Mouse (Mus musculus) left cerebral cortex, adult 9 months (tissue): ENCODE measurements around the gene Gpr84.
A peak's percentile ranks its signal among the peaks of the same experiment; 100 is the strongest.

Source experiments
- DNase-seq, 2 experiments: peaks; one replicate each; pipeline ENCODE4 v3.0.0; 2022; ENCODE audit warnings: low spot score in 2 of 2

Gene Gpr84

DNA sequence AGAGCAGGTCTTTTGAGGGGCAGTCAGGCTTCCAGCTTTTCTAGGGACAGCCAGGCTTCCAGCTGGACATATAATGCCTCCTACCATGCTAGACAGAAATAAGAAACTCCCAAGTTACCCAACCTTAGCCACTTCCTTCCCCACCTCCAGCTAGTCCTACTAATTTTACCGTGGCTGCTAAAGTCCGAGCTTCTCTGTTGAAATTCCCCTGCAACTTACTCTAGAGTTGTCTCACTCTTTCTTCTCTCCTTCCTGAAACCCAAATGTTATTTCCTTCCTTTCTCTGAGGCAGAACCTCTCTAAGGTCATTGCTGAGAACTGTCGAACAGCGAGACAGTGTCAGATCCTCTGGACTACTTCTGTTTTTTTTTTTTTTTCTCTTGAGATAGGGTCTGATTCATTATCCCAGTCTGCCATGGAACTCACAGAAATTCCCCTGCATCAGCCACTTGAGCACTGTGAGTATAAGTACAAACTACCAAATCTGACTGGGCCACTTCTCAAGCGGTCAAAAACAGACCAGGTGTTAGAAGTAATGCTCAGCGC, at the start of gene Gpr84:
TSS of gene Gpr84 (minus strand) at position 248 of the 546 bp plus-strand sequence.
- no peak for DNase-seq

- DNase-seq, result no peak
Observed at GRCm38 (mm10) chr15:103359869-103360602, 49.6 kb upstream of the Gpr84 start.

DNA sequence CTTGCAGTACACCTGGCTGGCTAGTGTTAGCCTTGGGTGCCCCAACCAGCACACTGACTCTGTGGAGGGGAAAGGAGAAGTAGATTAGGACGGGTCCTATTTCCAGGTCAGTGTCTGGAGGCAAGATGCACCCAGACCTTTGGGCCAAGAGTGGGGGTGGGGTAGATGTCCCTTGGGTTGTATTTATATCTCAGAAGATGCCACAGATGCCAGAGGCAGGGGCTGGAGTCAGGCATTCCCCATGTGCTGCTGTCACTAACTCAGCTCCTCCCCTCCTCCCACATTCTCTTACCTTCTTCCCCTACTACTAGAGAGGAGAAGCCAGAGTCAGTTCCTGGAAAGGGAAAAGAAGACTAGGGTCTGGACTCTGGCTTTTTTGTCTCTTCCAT, 48.7 kb upstream of the Gpr84 start:
- DNase-seq, result no peak

DNA sequence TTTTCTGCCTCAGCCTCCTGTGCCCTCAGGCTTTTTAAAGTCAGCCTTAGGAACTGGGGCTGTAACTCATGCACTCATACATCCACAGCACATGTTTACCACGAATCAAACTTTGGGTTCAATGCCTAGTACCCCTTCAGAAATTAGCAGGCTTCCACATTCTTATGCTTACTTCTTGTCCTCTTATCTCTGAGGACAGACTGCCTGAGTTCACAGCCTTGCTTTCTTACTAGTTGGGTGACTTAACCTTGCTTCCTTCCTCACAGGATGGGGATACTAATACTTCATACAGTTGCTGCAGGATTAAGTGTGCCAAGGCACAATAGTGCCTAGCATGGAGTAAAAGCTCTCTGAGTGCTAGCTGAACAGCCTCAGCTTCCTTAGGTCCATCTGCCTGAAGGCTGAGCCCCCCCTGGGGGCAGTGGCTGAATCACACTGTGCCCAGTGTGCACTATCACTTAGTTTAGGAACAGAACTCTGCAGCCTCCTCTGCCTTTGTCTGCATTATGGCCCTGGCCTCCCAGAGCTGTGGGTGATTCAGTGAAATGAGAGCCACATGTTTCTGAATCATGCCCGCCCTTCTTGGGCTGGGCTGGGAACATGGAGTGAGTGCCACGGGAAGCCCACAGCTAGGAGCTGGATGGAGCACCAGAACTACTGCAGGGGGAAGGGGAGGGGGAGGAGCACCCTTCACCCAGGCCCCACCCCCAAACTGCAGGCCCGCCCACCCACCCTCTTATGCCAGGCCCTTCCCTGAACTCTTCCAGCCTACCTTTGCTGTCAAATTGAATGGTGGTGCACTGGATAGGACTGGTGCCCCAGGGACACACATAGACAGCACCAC, 48.1 kb upstream of the Gpr84 start:
- no peak for DNase-seq

- no peak for DNase-seq
Observed at GRCm38 (mm10) chr15:103357817-103358216, 47.4 kb upstream of the Gpr84 start.

DNA sequence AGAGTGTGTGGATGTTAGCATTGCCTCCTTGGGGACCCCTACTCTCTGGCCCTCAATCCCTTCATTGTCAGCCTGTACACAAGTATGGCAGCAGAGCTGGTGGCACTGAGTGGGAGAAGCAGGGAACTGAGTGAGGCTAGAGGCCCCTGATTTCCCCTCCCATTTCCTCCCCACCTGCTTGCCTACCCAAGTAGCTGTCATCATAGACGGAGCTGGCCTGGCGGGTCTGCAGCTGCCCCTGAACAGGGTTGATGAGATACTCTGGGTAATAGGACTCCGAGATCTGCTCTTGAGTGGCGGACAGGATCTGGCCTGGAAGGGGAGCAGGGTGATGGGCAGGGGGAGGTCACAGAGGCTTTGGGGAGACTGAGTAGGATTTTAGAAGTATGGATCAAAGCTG, 45.7 kb upstream of the Gpr84 start:
- no peak for DNase-seq

GRCm38 (mm10) chr15:103355420-103355819, 45.0 kb upstream of the Gpr84 start:
- no peak for DNase-seq

- no peak for DNase-seq
Observed at GRCm38 (mm10) chr15:103354690-103355089, 44.3 kb upstream of the Gpr84 start.

- no peak for DNase-seq
Observed at GRCm38 (mm10) chr15:103353511-103354256, 43.3 kb upstream of the Gpr84 start.

DNA sequence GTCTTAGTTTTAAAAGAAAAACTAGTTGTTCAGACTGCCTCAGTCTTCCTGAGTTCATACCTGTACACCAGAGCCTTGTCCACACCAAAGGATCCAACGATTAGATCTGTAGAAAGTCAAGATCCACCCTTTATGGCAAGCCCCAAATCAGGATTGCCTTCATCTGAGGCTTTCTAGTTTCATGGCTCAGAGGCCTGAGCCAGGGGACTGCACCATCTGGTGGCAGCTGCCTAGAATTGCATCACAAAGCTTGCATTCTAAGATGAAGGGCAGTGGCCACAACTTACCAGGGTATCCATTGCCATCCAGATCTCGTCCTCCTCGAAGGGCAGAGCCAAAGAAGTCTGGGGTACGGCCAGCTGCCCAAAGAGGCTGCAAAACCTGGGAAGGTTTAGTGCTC, 42.4 kb upstream of the Gpr84 start:
- DNase-seq, result no peak

- peak in 1 of 2 experiments; percentile 56 for DNase-seq
Observed at GRCm38 (mm10) chr15:103347275-103347684, 36.9 kb upstream of the Gpr84 start.

- no peak for DNase-seq
Observed at GRCm38 (mm10) chr15:103345789-103346188, 35.4 kb upstream of the Gpr84 start.

DNA sequence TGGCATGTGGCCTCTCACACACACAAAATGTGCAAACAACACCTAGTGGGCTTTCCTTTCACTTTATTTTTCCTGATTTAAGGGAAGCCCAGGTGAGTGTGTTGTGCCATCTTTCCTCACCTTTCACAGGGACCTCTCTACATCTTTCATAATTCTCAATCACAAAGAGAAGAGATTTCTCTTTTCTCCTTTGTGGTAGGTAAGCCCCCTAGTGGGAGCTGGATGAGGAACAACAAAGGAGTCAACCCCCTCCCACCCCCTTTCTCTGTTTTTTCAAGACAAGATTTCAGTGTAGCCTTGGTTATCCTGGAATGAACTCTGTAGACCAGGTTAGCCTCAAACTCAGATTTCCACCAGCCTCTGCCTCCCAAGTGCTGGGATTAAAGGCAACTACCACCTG, 33.1 kb upstream of the Gpr84 start:
- DNase-seq, result no peak

- DNase-seq, result no peak
Observed at GRCm38 (mm10) chr15:103343008-103343407, 32.6 kb upstream of the Gpr84 start.

- peak in 1 of 2 experiments; percentile 89 for DNase-seq
Observed at GRCm38 (mm10) chr15:103342415-103342814, 32.0 kb upstream of the Gpr84 start.

DNA sequence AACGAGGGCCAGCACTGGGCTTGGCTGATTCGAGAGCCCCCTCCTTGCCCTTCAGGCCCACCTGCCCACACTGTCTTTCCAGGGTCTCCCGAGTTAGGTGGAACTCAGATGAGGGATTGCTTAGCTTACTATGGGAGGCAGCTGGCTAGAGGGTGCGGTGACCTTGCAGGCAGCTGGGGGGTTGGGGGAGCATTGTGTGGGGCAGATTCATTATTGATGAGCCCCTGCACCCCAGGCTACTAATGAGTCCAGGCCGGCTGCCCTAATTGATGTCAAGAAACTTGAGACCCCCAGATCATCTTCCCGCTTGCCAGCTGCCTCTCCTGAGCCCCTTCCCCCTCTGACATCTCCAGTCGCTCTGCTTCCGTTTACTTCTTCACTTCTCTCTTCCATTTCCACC, 31.1 kb upstream of the Gpr84 start:
- no peak for DNase-seq

DNA sequence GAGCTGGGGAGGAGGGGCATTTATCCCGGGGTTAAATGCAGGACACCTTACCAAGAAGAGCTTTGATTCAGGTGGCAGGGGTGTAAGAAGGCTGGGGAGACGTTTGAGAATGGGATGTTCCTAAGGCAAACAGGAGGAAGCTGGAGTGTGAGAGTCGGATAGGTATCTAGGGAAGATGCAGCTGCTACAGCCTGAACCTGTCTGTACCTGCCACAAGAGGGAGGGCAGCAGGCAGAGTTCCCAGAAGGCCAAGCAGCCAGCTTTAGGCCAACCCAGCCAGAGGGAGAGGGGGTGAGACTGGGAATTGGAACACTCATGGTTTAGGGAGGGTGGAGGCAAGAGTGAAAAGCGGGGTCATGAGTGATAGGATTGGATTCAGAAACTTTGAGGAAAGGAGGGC, 30.4 kb upstream of the Gpr84 start:
- DNase-seq, result no peak

DNA sequence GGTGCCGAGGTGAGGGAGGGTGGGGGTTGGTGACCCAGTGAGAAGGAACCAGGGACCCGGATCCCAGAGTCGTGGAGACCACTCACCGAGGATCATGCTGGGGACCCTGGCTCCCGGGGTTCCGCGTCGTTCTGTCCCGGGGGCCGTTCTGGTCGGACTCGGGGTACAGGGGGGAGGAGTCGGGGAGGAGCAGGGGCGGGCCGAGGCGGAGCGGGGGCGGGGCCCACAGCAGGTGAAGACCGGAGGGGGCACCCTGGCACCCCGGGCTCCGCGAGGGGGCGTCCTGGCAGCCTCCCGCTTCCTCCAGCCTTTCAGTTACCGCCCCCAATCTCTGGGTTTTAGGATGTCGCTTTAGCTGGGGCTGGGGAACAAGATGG, 29.5 kb upstream of the Gpr84 start, which contains the start of gene Zfp385a:
TSS of gene Zfp385a (minus strand) at position 133 of the 377 bp plus-strand sequence.
- DNase-seq, result peak; percentile 60 to 83

DNA sequence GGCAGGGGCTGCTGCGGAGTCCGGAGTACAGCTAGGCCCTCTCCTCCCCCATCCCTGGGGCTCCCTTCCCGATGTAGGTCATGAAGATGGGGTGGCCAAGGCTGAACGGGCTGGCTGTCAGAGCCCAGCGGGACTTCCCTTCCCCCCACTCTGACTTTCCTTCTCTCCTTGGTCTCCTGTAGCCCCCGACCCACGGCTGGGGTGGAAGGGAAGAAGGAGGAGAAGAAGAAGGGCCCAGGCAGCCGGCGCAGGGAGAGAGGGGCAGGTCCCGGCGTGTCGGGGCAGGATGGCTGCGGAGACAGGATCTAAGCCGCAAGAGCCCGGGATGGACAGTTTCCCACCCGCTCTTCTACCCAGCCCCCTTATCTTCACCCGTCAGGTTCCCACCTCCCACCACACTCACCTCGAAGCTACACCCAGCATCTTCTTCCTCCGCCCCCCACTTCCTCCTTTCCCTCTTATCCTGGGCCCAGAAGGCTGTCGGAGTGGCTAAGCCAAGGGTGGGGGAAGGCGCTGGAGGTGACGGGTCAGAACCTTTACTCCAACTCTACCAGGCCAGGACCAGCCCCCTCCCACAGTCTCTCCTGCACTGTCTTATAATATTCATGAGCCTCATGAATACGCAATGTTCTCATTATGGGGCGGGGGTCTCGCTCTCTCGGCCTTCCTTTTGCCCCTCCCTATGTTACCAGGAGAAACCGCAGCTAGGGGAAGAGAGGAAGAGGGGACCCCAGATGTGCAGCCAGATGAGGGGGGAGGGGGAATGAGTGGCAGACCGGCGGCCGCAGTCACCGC, 29.0 kb upstream of the Gpr84 start:
- DNase-seq, result no peak

- DNase-seq, result no peak
Observed at GRCm38 (mm10) chr15:103338829-103339165, 28.4 kb upstream of the Gpr84 start.

GRCm38 (mm10) chr15:103336996-103337667, 26.7 kb upstream of the Gpr84 start:
- DNase-seq, result no peak
